Mouse (Mus musculus) ovary, postnatal 14 days (tissue): Measurements from ENCODE around the gene Crtam.

Source experiments
- DNase-seq: peaks from one replicate; pipeline ENCODE4 v3.0.0; 2022; ENCODE audit warnings: low spot score

The Crtam gene

DNA sequence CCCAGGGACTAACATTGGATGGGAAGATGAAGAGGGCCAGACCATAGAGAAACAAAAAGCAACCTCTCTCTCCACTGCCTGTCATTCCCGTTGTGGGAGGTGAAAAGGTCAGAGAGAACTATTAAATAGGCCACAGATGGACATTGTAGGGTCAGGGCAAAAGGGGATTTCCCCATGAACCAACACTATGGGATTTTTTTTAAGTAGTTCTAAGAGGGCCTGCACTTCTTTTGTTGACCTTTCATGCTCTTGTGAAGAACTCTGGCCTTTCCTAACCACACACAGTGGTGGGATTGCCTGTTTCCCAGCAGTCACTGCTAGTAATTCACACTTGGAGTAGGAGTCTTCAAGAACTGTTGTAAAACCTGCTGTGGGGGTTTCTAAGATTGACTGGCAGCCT lies 3.4 kb upstream of the Crtam start:
- no peak for DNase-seq

- no peak for DNase-seq
These were observed 7.2 kb downstream of the Crtam start for GRCm38 (mm10) chr9:40997116-40997779.

GRCm38 (mm10) chr9:40994075-40994474 lies 10.4 kb downstream of the Crtam start:
- DNase-seq, result no peak

GRCm38 (mm10) chr9:40991511-40991910 lies 12.9 kb downstream of the Crtam start:
- DNase-seq, result no peak

GRCm38 (mm10) chr9:40989940-40990588 lies 14.4 kb downstream of the Crtam start:
- DNase-seq, result peak; percentile 61

DNA sequence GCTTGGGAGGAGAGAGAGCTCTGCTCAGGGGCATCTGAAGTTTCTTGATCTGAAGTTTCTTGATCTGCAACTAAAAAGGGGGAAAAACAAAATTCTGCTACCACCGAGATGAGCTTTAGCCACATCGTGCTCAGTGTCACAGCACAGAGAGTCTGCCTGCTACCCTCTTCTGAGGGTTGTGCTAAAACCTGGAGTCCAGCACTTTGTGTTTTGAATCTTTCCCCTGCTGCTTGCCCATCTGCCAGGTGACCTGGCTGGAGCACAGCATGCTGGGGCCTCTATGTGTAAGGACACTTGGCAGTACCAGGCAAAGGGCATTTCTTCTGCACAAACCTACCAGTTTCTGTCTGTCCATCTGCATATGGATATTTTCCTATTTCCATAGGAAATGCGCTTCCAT lies 20.1 kb downstream of the Crtam start:
- no peak for DNase-seq

GRCm38 (mm10) chr9:40983758-40984157 lies 20.7 kb downstream of the Crtam start:
- DNase-seq, result no peak

DNA sequence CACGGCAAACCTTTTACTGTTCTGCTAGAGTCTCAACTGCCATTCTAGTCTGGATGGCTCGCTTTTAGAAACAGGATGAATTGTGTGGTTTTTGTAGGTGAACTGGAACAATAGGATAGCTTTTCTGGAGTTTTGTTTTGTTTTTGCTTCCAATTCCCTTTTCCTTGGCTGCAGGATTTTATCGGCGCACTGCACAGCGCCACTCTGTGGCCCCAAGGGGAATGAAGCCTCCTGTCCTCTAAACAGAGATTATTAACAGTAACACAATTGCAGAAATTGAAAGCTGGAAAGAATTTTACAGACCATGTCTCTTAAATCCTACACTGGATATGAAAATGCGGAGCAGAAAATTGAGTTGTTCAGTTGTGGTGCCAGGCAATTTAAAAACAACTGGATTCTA lies 21.9 kb downstream of the Crtam start:
- DNase-seq, result no peak

DNA sequence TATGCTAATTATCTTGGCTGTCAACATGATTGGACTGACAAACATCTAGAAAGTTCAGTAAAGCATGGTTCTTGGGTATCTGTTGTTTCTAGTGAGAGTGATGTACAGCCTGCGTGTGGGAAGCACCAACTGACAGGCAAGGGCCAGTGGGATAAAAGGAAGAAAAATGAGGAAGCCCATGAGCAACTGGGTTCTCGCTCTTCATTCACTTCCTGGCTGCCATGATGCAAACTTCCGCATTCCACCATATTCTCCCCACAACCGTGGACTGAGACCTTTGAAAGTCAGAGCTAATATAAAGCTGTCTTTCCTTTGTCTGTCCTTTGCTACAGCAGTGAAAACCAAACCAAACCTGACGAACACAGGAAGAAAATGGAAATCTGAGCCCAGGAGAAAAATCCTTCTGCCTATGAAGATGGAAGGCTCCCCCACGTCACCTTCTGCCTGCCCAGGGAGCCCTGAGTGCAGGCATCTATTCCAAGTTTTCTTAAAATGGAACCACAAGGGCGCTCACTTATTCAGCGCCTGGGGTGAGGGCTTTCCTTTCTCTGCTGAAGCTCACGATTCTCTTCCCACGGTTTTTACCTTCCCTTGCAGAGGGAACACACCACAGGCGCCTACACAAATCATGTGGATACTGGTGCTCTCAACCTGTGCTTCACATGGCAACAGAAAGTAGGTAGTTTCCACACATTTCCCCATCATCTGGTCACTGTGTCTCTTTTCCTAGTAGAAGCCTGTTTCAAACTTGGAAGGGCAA lies 30.2 kb downstream of the Crtam start:
- DNase-seq, result no peak

- DNase-seq, result no peak
These were observed 40.1 kb downstream of the Crtam start for GRCm38 (mm10) chr9:40964418-40964714.

GRCm38 (mm10) chr9:40963586-40964417 lies 40.6 kb downstream of the Crtam start, which contains the start of gene Jhy:
Gene Jhy, minus strand, starts transcription at chr9:40964118.
- DNase-seq, result no peak

DNA sequence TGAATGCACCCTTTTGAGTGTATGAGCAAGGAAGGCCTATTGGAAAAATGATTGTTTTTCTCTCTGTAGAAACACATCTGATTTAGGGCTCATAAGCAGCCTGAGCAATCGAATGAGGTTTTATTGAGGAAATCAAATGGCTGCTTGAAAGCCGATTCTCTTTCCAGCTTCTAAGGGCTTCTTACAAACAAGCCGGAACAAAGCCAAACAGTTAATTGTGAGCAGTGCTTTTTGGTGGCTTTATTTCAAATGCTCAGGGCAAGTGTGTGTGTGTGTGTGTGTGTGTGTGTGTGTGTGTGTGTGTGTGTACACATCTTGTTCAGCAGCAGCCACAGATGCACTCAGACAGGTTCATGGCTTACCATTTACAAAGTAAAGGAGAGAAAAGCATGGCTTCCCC lies 43.0 kb downstream of the Crtam start:
- no peak for DNase-seq

DNA sequence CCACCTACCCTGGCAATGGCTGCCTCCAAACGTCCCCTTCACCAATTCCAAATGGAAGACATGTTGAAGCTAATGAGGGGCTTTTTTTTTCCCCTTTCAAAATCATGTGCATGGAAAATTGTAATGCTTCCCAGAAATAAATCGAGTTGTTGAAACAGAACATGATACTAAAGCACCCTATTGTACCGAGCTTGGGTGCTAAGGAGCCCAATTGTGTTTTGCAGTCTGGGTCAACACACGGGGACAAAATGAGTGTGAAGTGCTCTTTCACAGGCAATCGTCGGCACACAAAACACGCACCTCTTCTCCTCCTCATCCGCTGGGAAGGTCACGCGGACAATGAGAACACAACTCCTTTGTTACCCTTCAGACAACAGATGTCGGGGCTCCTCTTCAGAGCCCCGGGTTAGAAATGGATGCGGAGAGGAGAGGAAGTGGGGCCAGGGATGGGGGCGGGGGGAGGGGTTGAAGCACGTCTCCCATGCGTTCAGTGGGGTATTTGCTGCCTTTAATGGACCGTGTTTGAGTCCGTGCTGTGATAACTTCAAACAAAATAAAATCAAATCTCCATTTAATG lies 55.3 kb downstream of the Crtam start:
- no peak for DNase-seq

GRCm38 (mm10) chr9:40948473-40948872 lies 56.0 kb downstream of the Crtam start:
- DNase-seq, result no peak

DNA sequence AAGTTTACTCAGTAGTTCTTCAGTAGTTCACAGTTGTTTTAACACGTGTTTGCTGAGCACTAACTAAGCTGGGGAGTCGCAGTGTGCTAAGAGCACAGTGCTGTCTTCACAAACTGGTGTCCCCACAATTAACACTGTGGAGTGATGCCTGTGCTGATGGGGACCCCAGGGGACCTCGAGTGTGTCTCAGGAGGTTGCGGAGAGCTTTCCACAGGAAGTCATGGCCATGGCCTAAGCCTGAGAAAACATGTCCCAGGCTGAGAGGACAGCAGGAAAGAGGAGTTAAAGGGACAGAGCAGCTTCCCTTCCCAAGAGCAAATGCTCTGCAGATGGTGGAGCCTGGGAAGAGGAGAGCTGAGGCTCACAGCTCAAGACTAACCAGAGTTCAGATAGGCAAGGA lies 57.3 kb downstream of the Crtam start:
- DNase-seq, result no peak

GRCm38 (mm10) chr9:40937425-40937824 lies 67.0 kb downstream of the Crtam start:
- DNase-seq, result no peak

- DNase-seq, result no peak
These were observed 71.1 kb downstream of the Crtam start for GRCm38 (mm10) chr9:40933323-40933722.

DNA sequence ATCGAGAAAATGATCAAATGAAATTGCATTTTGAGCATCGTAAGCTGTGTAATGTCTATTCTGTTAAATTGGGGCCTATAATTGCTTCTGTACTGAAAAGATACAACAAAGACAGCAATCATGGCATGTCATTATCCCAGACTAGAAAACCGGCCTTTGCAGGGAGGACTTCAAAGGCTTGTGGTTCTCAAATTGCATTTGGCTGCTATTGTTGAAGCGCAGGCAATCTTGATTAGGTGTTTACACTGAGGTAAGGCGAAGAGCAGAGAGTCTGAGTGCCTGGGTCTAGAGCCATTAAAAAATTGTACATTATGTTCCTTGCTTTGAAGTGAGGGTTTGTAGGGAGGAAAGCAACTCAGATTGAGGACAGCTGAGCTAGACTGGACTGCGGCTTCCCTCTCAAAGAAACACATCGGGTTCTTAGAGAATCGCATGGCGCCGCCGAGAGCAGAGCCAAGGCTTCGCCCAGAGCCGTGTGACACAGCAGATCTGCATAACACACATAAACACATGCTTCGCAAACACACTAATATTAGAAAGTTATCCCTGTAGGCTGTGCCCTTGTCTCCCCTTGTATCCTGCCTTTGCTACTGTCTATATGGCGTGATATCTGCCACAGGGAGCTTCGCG lies 77.0 kb downstream of the Crtam start:
- no peak for DNase-seq
